Mouse (Mus musculus): ENCODE results near the gene Prkca.

DNA sequence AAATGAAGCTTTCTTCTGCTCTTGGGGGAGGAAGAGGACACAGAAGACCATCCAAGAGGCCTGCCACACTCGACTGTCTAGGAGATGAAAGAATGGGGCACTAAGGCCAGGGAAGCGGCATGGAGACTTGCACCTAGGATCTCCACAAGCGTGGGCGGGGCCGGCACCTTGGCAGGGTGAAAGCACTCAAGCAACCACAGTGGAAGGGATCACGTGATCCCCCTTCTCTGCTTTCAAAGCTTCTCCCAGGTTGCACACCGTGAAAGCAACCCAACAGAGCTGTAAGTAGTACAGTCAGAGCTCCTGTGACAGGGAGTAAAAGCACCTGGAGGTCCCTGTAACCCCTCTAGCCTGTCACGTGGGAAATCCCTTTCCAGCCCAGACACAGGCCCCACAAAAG lies 72.4 kb downstream of the Prkca start:
- TF ChIP-seq CTCF (IDR thresholded peaks at IDR 0.05; ENCODE audit: extremely low read depth, insufficient read depth, low read length) (no peak), POLR2A (IDR thresholded peaks at IDR 0.05; ENCODE audit: extremely low read depth, insufficient read depth, low read length) (no peak)
